Mouse (Mus musculus) brain, embryonic 14.5 days (tissue): ENCODE results near the gene Spag16.

Experiments used
- CTCF ChIP-seq: fragments of 200-500 bp; IDR thresholded peaks from 2 replicates; pipeline ENCODE4 v1.5.1; 2012; ENCODE audit warnings: inconsistent platforms, mild to moderate bottlenecking, moderate library complexity, borderline replicate concordance; ENCODE audit not compliant: insufficient read depth, insufficient read length; ENCODE audit errors: extremely low read depth
- POLR2A ChIP-seq: fragments of 200-500 bp; IDR thresholded peaks from 2 replicates; pipeline ENCODE4 v1.6.1; 2012; ENCODE audit warnings: mild to moderate bottlenecking, inconsistent platforms, borderline replicate concordance; ENCODE audit not compliant: poor library complexity, insufficient read depth, insufficient read length, severe bottlenecking; ENCODE audit errors: extremely low read depth

- TF ChIP-seq POLR2A, result no peak
- TF ChIP-seq CTCF, result no peak
Observed at GRCm38 (mm10) chr1:70104683-70105082, 277.9 kb downstream of the Spag16 start.
